Mouse (Mus musculus) kidney, adult 2 months (tissue): Measurements from ENCODE around the gene Smc4.

Source experiments
- CTCF ChIP-seq: fragments of 200-500 bp; conservative IDR thresholded peaks from 2 replicates; pipeline ENCODE4 v1.5.1; 2011; ENCODE audit warnings: low read depth, mild to moderate bottlenecking, control low read depth, low read length, moderate library complexity, mixed read lengths; ENCODE audit not compliant: insufficient read depth, insufficient read length
- POLR2A ChIP-seq: fragments of 200-500 bp; IDR thresholded peaks from one replicate; pipeline ENCODE4 v1.6.1; 2011; ENCODE audit warnings: low read depth, low read length, control low read depth

DNA sequence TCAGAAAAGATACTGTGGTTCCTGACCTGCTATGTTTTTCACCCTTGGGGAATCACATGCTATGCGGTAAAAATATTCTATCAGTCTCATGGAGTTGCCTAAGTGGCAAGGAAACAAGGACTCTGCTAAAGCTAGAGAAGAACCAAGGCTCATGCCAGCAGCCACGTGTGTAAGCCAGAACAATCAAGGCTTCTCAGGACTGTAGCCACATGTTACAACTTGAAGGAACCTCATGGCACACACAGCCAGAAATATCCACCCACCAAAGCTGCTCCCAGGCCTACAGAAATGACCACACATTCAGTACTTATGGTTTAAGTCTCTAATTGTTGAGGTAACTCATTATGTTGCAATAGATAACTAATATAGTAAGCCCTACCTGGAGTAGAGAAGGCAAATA, 18.0 kb upstream of the Smc4 start:
- TF ChIP-seq CTCF (no peak), POLR2A (no peak)
